Mouse (Mus musculus): ENCODE results near the gene Trpm8.

- no peak for TF ChIP-seq POLR2A (IDR thresholded peaks at IDR 0.05; ENCODE audit: low read depth, low read length)
- TF ChIP-seq MYC (IDR thresholded peaks at IDR 0.05; ENCODE audit: low read depth, low read length) = no peak
- TF ChIP-seq CTCF (conservative IDR thresholded peaks at IDR 0.05 in 1 of 2, IDR thresholded peaks at IDR 0.05 in 1 of 2; ENCODE audit: low read depth in 2 of 2, low read length in 2 of 2) = no peak
- no peak for TF ChIP-seq MEF2A (IDR thresholded peaks at IDR 0.05; ENCODE audit: borderline replicate concordance, low read depth, low read length)
- TF ChIP-seq TBP (conservative IDR thresholded peaks at IDR 0.05; ENCODE audit: low read depth, low read length) = no peak
These were observed 31.6 kb downstream of the Trpm8 start for GRCm38 (mm10) chr1:88309020-88309419.
